Mouse (Mus musculus): ENCODE measurements around the gene Usp21.

Gene Usp21

DNA sequence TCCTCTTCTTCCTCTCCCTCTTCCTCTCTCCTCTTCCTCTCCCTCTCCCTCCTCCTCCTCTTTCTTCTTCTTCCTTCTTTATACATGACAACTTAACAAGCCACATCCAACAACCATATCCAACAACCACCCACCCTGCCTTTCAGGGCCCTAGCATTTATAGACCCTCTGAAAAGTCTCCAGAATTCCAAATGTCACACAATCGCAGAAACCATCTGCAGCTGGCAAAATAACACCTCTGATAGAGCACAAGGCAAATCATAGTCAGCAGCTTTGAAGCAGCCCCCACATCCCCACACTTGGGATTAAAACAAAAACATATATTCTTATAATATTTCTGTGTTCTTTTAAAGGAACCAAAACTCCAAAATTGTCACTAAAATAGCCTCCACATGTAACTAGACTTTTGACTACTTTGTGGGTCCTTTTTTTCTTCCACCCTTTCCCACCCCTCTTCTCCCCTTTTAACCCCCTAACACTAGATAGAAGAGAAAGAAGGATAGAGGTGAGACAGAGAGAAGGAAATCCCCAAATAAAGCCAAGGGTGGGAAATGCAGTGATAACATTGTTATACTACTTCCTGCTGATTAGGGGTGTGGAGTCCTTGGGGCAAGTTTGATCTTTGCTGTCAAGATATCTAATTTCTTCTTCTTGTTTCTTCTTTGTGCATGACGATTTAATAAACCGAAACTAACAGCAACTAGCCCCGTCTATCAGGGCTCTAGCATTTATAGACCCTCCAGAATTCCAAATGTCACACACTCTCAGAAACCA lies 21.6 kb downstream of the Usp21 start:
- ATAC-seq (ENCODE audit: low TSS enrichment): no peak

DNA sequence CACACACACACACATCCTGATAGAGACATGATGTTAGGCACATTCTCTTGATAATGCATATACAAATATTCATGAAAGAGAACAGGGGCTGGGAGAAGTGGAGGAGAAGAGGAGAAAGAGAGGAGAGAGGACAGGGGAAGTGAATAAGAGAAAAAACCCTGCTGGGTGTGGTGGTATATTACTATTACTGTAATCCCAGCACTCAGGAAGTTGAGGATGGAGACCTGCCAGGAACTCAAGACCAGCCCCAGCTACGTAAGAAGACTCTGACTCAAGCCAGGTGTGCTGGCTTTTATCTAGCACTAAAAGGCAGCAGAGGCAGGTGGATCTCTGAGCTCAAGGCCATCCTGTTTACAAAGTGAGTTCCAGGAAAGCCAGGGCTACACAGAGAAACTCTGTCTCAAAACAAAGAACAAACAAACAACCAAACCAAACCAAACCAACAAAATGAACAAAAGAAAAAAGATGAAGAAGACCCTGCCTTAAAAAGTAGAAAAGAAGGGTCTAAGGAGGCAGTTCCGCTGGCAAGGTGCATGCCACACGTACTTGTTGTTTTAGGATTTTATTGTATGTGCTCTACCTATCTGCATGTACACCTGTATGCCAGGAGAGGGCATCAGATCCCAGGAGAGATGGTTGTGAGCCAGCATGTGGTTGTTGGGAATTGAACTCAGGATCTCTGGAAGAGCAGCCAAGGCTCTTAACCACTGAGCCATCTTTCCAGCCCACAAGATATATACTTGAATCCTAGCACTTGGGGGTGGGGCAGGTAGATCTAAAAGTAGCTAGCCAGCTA lies 23.9 kb downstream of the Usp21 start:
- no peak for ATAC-seq (ENCODE audit: low TSS enrichment)

DNA sequence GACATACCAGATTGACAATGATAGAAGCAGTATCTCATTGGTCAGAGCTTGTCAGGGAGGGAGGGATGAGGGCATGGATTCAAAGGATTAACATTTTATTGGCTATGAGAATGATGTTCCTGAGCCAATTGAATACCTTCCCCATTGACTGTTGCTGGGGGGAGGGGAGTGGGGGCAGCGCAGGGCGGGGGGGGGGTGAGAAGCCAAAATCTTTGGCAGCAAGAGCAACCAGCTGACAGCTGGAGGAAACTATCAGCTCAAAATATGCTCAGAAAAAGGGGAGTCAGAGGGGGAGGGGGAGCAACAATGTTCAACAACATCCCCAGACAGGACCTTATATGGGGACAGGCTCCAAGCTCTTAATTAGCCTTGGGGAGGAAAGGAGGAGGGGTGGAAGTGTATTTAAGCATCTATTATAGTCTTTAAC lies 24.6 kb downstream of the Usp21 start:
- ATAC-seq (ENCODE audit: low TSS enrichment): peak; percentile 71

DNA sequence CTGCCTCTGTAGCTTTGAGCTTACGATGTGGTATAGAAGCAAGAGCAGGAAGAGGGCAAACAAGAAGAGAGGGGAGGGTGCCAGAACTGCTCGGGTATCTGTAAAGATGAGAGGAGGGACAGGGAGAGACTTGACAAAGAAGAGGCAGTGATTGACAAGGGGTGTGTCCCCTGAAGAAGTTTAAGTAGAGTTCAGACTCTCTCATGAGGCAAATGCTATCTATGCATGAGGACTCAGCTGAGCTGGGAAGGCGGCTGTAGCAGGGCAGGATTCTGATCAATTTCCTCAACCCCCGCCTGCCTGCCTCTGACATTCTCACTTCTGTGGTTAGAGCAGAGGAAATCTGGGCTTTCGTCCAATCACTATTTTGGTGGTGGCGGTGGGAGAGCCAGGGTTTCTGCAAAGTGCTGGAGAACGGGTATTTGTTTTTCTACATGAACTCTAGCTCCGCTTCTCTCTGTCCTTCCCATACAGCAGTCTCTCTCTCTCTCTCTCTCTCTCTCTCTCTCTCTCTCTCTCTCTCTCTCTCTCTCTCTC lies 25.1 kb downstream of the Usp21 start:
- peak; percentile 87 for ATAC-seq (ENCODE audit: low TSS enrichment)

DNA sequence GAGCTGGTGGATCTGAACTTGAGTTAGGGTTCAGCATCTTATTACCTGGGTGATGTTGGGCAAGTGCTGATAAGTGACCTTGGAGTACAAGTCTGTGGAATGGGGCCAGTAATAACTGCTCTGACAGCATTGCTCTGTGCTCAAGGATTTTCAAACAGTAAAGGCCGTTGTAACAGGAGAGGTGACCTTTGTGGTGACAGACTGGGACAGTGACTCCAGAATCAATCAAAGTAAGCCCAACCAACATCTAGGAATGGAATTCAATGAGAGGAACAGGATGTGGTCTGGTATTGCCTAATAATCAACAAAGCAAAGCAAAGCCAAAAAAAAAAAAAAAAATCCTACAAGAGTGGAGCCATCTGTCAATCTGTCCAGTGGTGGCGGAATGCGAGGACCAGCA lies 27.5 kb downstream of the Usp21 start:
- ATAC-seq (ENCODE audit: low TSS enrichment): no peak

DNA sequence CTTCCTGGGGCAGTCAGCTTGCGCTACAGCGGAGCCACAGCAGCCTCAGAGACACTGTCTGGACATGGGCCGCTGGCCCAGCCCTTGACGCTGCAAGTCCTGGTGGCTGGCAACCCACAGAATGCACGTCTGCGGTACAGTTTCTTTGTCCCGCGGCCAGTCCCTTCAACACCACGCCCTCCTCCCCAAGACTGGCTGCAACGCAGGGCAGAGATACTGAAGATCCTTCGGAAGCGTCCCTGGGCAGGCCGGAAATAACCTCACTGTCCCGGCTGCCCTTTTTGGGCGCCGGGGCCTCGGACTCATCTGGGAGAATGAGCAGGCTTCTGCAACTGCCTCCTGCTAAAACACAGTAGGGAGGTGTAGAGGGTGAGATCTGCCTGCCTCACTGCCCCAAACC lies 28.9 kb downstream of the Usp21 start:
- ATAC-seq (ENCODE audit: low TSS enrichment): no peak

DNA sequence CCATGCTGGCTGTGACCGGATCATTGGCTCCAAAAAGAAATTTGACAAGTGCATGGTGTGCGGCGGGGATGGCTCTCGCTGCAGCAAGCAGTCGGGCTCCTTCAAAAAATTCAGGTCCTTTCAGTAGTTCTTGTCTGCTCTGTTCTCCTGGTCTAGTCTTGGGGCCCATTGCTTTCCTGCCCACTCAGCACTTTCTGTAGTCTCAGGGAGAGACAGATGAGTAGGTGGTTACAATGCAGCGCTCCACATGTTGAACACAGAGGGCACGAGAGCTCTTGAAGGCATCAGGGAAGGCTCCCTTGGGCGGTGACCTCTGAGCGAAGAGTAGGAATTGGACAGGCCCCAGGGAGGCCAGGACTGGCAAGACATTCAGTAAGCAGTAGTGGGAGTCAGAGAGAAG lies 30.0 kb downstream of the Usp21 start:
- no peak for ATAC-seq (ENCODE audit: low TSS enrichment)

DNA sequence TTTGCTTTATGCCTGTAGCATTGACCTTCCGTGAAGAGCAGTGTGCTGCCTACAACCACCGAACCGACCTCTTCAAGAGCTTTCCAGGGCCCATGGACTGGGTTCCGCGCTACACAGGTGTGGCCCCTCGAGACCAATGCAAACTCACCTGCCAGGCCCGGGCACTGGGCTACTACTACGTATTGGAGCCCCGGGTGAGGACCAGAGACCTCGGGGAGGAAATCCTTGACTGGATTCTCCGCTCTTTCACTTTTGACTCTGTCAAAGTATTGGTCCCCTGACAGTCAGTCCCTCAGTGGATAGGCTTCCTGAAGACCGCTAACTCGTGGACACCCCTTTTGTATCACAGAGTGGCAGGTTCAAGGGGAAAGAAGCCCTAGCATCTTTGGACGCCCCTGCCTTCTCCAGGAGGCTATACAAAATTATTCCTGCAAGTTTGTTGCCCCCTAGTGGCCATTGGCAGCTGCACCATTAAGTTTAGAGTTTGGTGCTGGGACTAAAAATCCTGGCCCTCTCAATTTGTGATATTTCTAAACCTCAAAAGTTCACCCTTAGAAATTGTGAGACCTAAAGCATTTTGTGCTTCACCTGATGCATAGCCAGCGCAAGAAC lies 30.7 kb downstream of the Usp21 start:
- ATAC-seq (ENCODE audit: low TSS enrichment): peak; percentile 62

DNA sequence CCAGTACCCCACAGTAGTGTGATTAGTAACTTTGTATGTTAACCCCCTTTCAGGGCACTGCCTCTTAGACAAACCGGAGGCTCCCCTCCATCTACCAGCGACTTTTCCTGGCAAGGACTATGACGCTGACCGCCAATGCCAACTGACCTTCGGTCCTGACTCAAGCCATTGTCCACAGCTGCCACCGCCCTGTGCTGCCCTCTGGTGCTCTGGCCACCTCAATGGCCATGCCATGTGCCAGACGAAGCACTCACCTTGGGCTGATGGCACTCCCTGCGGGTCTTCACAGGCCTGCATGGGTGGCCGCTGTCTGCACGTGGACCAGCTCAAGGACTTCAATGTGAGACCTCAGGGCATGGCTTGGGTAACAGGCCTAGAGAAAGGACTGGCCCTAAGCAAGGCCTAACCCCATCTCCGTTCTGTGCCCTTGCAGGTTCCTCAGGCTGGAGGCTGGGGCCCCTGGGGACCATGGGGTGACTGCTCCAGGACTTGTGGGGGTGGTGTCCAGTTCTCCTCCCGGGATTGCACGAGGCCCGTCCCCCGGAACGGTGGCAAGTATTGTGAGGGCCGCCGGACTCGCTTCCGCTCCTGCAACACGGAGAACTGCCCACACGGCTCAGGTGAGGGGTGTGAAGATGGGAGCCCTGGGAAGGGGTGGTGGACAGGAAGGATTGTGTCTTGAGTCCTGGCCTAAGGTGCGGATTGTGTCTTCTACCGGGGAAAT lies 31.5 kb downstream of the Usp21 start:
- no peak for ATAC-seq (ENCODE audit: low TSS enrichment)

DNA sequence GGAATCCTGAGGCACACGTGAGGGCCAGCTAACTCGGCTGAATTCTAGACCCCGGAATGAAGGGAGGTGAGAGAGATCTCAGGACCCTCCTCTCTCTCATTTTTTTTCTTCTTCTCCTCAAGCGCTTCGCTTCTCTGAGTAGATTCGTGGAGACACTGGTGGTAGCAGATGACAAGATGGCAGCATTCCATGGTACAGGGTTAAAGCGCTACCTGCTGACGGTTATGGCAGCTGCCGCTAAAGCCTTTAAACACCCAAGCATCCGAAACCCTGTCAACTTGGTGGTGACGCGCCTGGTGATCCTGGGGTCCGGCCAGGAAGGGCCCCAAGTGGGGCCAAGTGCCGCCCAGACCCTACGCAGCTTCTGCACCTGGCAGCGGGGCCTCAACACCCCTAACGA lies 35.4 kb downstream of the Usp21 start:
- no peak for ATAC-seq (ENCODE audit: low TSS enrichment)

DNA sequence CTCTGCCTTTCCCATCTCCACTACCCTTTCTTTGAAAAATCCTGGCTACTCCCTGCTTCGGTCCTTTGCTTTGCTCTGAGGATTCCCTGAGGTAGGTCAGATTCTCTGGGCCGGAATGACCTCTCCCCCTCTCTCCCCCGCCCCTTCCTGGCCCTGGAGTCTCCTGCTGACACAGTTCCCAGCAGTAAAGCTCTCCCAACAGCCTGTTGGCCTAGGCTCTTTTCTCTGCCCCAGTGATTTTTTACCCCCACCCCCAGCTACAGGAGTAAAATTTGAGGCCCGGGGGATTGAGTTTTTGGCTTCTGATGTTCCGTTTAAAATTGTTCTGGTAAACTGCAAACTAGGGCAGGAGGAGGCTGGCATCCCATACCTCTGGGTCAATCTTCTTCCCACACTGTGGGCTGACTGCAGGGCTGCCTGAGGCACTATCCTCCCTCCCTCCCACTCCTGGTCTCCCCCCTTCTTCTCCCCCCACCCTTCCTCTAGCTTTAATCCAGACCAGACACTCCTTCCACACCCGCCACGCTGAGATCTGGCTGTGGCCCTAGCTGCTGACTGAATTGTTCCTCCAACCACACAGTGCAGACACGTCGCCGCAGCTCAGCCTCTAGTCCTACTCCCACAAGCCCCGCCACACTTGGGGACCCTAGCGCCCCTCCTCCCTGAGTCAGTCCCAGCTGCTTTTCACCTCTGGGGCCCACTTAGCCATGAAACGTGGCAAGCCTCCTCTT lies 36.0 kb downstream of the Usp21 start:
- no peak for ATAC-seq (ENCODE audit: low TSS enrichment)

DNA sequence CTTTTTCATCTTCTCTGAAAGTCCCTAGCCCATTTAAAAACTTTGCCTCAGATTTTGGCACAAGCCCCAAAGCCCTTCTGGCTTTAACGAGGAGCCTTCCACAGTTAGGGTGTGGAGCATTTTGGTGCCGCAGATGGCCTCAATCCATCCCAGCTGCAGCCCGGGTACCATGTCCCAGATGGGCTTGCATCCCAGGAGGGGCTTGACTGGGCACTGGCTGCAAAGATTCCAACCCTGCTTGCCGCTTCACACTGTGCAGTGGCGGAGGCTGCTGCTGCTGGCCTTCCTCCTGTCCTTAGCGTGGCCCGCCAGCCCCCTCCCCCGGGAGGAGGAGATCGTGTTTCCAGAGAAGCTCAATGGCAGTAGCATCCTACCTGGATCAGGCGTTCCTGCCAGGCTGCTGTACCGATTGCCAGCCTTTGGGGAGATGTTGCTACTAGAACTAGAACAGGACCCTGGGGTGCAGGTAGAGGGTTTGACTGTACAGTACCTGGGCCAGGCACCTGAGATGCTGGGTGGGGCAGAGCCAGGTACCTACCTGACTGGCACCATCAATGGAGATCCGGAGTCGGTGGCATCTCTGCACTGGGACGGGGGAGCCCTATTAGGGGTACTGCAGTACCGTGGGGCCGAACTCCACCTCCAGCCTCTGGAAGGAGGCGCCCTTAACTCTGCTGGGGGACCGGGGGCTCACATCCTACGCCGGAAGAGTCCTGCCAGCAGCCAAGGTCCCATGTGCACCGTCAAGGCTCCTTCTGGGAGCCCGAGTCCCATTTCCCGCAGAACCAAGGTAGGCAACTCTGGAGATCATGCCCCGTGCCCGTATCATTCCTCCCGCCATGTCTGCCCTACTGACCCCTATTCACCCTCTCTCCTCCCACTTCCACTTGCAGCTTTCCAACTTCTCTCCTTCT lies 36.9 kb downstream of the Usp21 start, which contains the start of gene Ndufs2:
Ndufs2 (minus strand) TSS at position 709 of the 914 bp plus-strand sequence.
- ATAC-seq (ENCODE audit: low TSS enrichment): peak; percentile 3; the same call in 1 of the 2 replicates

DNA sequence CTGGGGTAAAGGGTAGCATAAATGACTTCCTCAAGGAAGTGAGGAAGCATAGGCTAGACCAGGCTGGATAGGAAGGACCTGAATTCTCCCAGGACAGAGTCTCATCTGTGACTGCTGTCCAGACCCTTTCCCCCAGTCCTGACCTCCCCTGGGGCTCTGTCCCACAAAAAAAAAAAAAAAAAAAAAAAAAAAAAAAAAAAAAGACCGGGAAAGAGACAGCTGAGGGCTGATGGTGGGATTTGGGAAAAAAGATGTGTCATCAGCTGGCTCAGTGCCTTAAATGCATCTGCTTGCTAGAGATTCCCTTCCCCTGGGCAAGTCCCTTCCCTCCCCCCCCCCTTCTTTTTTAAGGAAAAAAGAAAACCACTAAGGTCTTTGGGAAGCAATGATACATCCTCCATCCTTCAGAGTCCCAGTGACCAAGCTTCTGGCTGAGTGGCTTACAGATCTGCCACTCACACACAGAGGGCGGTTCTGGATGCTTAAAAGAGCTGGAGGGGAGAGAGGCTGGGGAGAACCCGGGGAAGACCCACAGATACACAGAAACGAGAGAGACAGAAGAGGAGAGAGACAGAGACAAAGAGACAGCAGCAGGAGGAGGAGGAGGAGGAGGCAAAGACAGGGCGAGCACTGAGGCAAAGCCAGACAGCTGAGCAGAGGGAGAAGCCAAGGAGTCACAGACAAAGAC lies 37.7 kb downstream of the Usp21 start, which contains the start of gene Adamts4:
Adamts4 (plus strand) TSS at position 509 of the 688 bp plus-strand sequence.
- ATAC-seq (ENCODE audit: low TSS enrichment): peak; percentile 51

DNA sequence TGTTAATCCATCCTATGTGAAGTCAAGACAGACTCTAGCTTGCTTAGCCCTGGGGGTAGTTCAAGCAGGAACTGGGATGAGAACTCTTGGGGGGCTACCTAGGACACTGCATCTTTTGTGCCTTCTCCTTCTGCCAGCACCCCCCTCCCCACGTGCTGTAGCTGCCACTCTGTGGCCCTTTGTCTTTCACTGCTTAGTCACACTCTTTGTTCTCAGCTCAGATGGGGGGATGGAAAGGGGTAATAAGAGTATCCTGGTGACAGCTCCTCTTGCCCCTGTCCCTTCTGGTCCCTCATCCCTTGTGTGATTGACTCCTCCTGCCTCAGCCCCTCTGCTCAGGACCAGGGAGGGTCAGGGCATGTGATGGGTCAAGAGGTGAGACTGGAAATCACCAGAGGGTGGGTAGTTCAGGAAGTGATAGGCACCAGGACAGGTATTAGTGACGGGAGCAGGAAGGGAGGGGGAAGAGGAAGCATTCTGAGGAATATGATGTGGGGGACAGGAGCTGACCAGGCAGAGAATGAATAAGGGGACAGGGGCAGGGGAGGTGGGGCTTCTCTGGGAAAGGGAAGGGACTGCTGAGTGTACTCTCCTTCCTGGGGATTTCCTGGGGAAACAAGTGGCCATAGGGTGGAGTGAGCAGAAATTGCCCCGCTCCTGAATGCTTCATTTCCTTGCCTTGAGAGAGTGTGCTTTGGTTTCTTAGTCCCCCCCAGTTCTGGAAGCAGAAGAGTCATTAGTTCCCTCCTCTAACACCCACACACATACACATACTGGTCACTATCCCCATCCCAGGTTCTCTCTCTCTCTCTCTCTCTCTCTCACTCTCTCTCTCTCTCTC lies 39.2 kb downstream of the Usp21 start:
- ATAC-seq (ENCODE audit: low TSS enrichment): 0 out of 2 replicates have a peak, but pooled peaks have one; percentile 5

DNA sequence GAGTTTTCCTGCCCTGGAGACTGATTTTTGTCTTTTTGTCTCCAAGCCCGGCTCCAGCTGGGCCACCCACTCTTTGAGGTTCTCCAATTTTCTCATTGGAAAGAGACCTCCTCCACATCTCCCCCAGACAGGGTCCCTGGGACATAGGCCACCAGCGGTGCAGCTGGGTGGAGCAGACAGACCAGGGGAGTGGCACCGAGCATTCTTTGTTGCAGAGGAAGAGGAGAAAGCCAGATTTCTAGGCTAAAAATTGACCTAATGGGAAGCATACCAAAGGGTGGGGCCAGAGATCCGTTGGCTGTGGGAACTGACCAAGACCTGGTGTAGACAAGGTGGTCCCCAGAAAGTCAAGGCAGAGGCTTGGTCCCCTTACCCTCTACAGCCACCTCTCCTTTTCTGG lies 39.9 kb downstream of the Usp21 start:
- ATAC-seq (ENCODE audit: low TSS enrichment): no peak

DNA sequence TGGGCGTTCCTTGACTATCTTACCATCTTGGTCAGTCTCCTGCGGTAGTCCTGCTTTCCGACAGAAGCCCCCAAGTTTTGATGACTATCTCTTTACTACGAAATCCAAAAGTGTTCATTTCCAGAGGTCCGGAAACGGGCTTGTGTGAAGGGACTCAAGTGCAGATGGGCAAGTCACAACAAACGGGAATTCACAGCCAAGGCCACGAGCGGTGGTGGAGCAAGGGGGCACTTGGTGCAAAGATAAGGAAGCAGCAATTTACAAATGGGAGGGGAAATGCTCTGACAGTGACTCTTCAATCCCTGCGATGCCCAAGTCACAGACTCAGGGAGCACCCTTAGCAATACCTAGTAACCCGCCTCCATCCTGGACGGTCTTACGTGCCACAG lies 40.3 kb downstream of the Usp21 start:
- ATAC-seq (ENCODE audit: low TSS enrichment): no peak

DNA sequence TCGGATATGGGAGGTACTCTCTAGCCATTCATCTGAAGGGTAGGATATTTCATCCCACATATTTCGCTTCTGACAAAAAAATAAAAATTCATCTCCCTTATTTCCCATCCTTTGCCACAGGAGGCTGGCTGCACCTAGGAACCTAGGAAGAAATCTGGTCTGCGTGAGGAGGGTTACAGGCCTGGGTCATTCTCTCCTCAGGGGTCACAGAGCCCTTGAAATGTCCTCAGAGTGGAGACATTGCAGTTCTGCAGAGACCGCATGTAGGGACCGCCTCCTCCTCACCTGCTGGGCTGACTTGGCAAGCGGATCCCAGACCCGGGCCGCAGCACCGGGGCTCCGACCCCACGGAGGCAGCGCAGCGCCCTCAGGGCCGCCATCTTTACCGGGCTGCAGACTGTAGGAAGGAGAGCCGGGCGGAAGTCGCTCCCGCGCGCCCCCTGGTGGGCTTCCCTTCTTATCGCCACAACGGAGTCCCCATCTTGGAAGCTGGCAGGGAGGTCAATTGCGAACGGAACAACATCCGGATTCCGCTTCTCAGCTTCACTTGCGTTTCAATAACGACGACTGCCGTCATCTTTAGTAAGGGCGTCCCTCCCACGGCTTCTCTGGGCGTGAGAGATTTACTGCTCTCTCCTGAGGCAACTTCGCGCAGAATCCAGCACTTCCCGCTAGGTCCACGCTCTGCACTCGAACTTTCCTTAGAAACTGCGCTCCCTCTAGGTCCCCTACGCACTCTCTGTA lies 40.9 kb downstream of the Usp21 start:
- peak; percentile 89 for ATAC-seq (ENCODE audit: low TSS enrichment)

DNA sequence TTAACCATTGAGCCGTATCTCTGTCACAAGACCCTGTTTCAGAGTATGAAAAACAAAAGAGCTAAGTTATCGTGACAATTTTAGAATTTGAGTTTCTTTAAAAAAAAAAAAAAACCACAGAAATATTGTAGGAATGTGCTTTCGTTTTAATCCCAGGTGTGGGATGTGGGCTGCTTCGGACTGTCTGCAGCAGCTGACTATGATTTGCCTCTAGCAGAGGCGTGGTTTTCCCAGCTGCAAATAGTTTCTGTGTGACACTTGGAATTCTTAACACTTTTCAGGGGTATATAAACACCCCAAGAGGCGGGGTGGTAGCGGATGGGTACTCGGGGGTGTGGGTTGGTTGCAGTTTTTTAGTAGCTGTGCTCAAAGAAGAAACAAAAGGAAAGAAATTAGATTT lies 42.4 kb downstream of the Usp21 start:
- ATAC-seq (ENCODE audit: low TSS enrichment): no peak

Data from frontal cortex, adult (tissue).